Mouse (Mus musculus) CH12.LX (cell line): ENCODE results near the gene Wdr62.

Experiments
- CTCF ChIP-seq, 2 experiments: IDR thresholded peaks in 1 of 2; conservative IDR thresholded peaks in 1 of 2; 2 replicates each; pipeline ENCODE4 v1.5.1; 2011 to 2012; ENCODE audit warnings: low read depth in 2 of 2, low read length in 2 of 2, improper control_type of control experiment in 1 of 2, inconsistent platforms in 1 of 2, mild to moderate bottlenecking in 1 of 2, moderate library complexity in 1 of 2
- EP300 ChIP-seq: IDR thresholded peaks from 2 replicates; pipeline ENCODE4 v1.6.1; 2011; ENCODE audit warnings: low read length, improper control_type of control experiment
- GABPA ChIP-seq: IDR thresholded peaks from 2 replicates; pipeline ENCODE4 v1.6.1; 2012; ENCODE audit warnings: low read depth, low read length, improper control_type of control experiment, inconsistent platforms; ENCODE audit not compliant: insufficient replicate concordance
- HCFC1 ChIP-seq: IDR thresholded peaks from 2 replicates; pipeline ENCODE4 v1.6.1; 2012; ENCODE audit warnings: low read depth, mild to moderate bottlenecking, inconsistent platforms, low read length, improper control_type of control experiment
- RAD21 ChIP-seq: IDR thresholded peaks from 2 replicates; pipeline ENCODE4 v1.6.1; 2011; ENCODE audit warnings: low read depth, mild to moderate bottlenecking, low read length, improper control_type of control experiment, moderate library complexity
- RCOR1 ChIP-seq: conservative IDR thresholded peaks from 2 replicates; pipeline ENCODE4 v1.6.1; 2012; ENCODE audit warnings: low read depth, mild to moderate bottlenecking, inconsistent platforms, low read length, improper control_type of control experiment
- TBP ChIP-seq: conservative IDR thresholded peaks from 2 replicates; pipeline ENCODE4 v1.6.1; 2011; ENCODE audit warnings: low read depth, low read length, improper control_type of control experiment
- UBTF ChIP-seq: IDR thresholded peaks from 2 replicates; pipeline ENCODE4 v1.6.1; 2012; ENCODE audit warnings: low read depth, mild to moderate bottlenecking, inconsistent platforms, low read length, improper control_type of control experiment, moderate library complexity

DNA sequence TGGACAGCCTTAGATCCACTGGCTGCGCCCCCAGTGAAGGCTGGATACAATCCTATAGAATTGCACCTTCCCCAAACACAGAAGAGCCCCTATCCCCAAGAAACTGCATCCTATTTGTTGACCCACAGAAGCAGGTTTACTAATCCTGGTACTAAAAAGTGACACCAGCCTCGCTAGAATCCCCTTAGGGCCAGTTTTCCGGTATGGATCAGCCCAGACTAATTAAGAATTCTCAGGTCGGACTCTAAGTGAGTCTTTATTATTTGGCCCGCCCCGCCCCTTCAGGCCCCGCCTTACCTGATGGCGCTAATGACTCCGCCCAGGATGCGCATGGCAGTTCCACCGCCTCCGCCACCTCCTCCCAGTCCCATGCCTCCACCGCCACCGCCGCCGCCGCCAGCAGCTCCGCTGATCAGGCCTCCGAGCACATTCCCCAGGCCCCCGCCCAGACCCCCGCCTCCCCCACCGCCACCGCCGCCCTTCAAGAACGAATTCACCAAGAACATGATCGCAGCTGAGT is 86.6 kb downstream of the Wdr62 start:
- TF ChIP-seq UBTF: no peak
- no peak for TF ChIP-seq CTCF (conservative IDR thresholded peaks at IDR 0.05 in 1 of 2, IDR thresholded peaks at IDR 0.05 in 1 of 2; ENCODE audit: low read depth in 2 of 2, low read length in 2 of 2)
- TF ChIP-seq HCFC1: no peak
- no peak for TF ChIP-seq TBP
- no peak for TF ChIP-seq EP300
- no peak for TF ChIP-seq RCOR1
- TF ChIP-seq RAD21: no peak
- TF ChIP-seq GABPA: no peak
